Mouse (Mus musculus) thymus, adult 2 months (tissue): ENCODE results near the gene Zyg11a. TPM values are rescaled to one million over a fixed set of nuclear protein-coding genes. Genes with fewer than 3 reads are reported as not detected.

ENCODE experiments used
- DNase-seq: peaks from one replicate; pipeline ENCODE4 v3.0.0; 2021
- H3K27ac ChIP-seq: fragments of 200-500 bp; 2 replicates; pipeline ENCODE4 v1.5.1; 2012; ENCODE audit warnings: low read length, control low read depth; ENCODE audit not compliant: control insufficient read depth, insufficient read depth
- H3K27me3 ChIP-seq: fragments of 200-500 bp; 2 replicates; pipeline ENCODE4 v1.6.1; 2012; ENCODE audit warnings: mild to moderate bottlenecking, low read length, moderate library complexity, mixed read lengths; ENCODE audit not compliant: control insufficient read depth, insufficient read depth
- H3K36me3 ChIP-seq: fragments of 200-500 bp; 2 replicates; pipeline ENCODE4 v1.6.1; 2012; ENCODE audit warnings: mild to moderate bottlenecking, low read length, moderate library complexity; ENCODE audit not compliant: control insufficient read depth, insufficient read depth
- H3K4me1 ChIP-seq: fragments of 200-500 bp; replicated peaks from 2 replicates; pipeline ENCODE4 v1.6.1; 2012; ENCODE audit warnings: low read length; ENCODE audit not compliant: control insufficient read depth, insufficient read depth
- H3K4me3 ChIP-seq: fragments of 200-500 bp; 2 replicates; pipeline ENCODE4 v1.5.1; 2012; ENCODE audit warnings: mild to moderate bottlenecking, low read length, control low read depth, moderate library complexity; ENCODE audit not compliant: control insufficient read depth, insufficient read depth
- CTCF ChIP-seq: fragments of 200-500 bp; IDR thresholded peaks from 2 replicates; pipeline ENCODE4 v1.5.1; 2012; ENCODE audit warnings: mild to moderate bottlenecking, control low read depth, low read length, moderate library complexity, borderline replicate concordance; ENCODE audit not compliant: control insufficient read depth, poor library complexity, insufficient read depth; ENCODE audit errors: extremely low read depth
- POLR2A ChIP-seq: fragments of 200-500 bp; IDR thresholded peaks from 2 replicates; pipeline ENCODE4 v1.6.1; 2012; ENCODE audit warnings: mild to moderate bottlenecking, low read length, control low read depth, moderate library complexity; ENCODE audit not compliant: control insufficient read depth, poor library complexity, insufficient read depth; ENCODE audit errors: extremely low read depth
- WGBS: fragments of 180-500 bp; shearing (Covaris S2); methylation state at CpG from one replicate; pipeline ENCODE4 v1.1.7; 2018; 5-methylcytosine and 5-hydroxymethylcytosine counted together
- polyA plus RNA-seq: library from polyadenylated mRNA; depleted of rRNA; stranded (reverse); fragments of >200 nt; gene quantifications from 2 replicates; pipeline ENCODE4 v1.2.3, GENCODE M21; 2012

Gene Zyg11a
- polyA plus RNA-seq, 1 experiment: 0.24 TPM

- no peaks in the 10 kb centered on the region; the same call in 1 of the 2 replicates for H3K4me1 ChIP-seq
- no peak for DNase-seq
- H3K27ac ChIP-seq: no peak overlapping the region
- peaks cover 4% of the 10 kb centered on the region; the same call in 1 of the 2 replicates for H3K27me3 ChIP-seq
- 95% methylated on average over 5 of the region's 5 CpGs for WGBS
- no peak overlapping the region for H3K4me3 ChIP-seq
- no peak for TF ChIP-seq POLR2A
- TF ChIP-seq CTCF: no peak
- no peaks in the 10 kb centered on the region for H3K36me3 ChIP-seq
Observed at GRCm38 (mm10) chr4:108222507-108222906, 4.7 kb upstream of the Zyg11a start.

- peaks cover 4% of the 10 kb centered on the region; the same call in 1 of the 2 replicates for H3K27me3 ChIP-seq
- H3K27ac ChIP-seq: no peak overlapping the region
- 60% methylated on average over 9 of the region's 9 CpGs for WGBS
- H3K4me1 ChIP-seq: no peaks in the 10 kb centered on the region; the same call in 1 of the 2 replicates
- DNase-seq: no peak
- H3K4me3 ChIP-seq: no peak overlapping the region
- TF ChIP-seq CTCF (no peak), POLR2A (no peak)
- no peaks in the 10 kb centered on the region for H3K36me3 ChIP-seq
Observed at GRCm38 (mm10) chr4:108219019-108219418, 1.2 kb upstream of the Zyg11a start.

- peaks cover 4% of the 10 kb centered on the region; the same call in 1 of the 2 replicates for H3K27me3 ChIP-seq
- no peaks in the 10 kb centered on the region; the same call in 1 of the 2 replicates for H3K4me1 ChIP-seq
- H3K27ac ChIP-seq: no peak overlapping the region
- TF ChIP-seq CTCF (no peak), POLR2A (no peak)
- no peak for DNase-seq
- 98% methylated on average over 2 of the region's 2 CpGs for WGBS
- no peak overlapping the region for H3K4me3 ChIP-seq
- no peaks in the 10 kb centered on the region for H3K36me3 ChIP-seq
Observed at GRCm38 (mm10) chr4:108213023-108213422, 4.8 kb downstream of the Zyg11a start.

- no peaks in the 10 kb centered on the region for H3K27me3 ChIP-seq
- no peak for DNase-seq
- H3K27ac ChIP-seq: no peak overlapping the region
- WGBS: 95% methylated on average over 6 of the region's 6 CpGs
- no peaks in the 10 kb centered on the region for H3K36me3 ChIP-seq
- no peaks in the 10 kb centered on the region for H3K4me1 ChIP-seq
- no peak for TF ChIP-seq POLR2A
- TF ChIP-seq CTCF: no peak
- no peak overlapping the region for H3K4me3 ChIP-seq
Observed at GRCm38 (mm10) chr4:108204629-108205028, 13.2 kb downstream of the Zyg11a start.

GRCm38 (mm10) chr4:108199236-108199635, 18.6 kb downstream of the Zyg11a start:
- DNase-seq: no peak

GRCm38 (mm10) chr4:108196277-108196855, 21.5 kb downstream of the Zyg11a start:
- TF ChIP-seq CTCF (no peak), POLR2A (no peak)
- no peaks in the 10 kb centered on the region for H3K4me1 ChIP-seq
- H3K4me3 ChIP-seq: no peak overlapping the region
- no peak for DNase-seq
- H3K27ac ChIP-seq: no peak overlapping the region
- H3K36me3 ChIP-seq: no peaks in the 10 kb centered on the region
- 96% methylated on average over 6 of the region's 6 CpGs for WGBS
- H3K27me3 ChIP-seq: no peaks in the 10 kb centered on the region

More at GRCm38 (mm10) chr4:108199236-108199635, 18.6 kb downstream of the Zyg11a start:
- WGBS: 80% methylated on average over 2 of the region's 2 CpGs
- TF ChIP-seq POLR2A (no peak), CTCF (no peak)
- Histone ChIP-seq H3K27me3 (no peaks in the 10 kb centered on the region), H3K4me1 (no peaks in the 10 kb centered on the region), H3K4me3 (no peak overlapping the region), H3K27ac (no peak overlapping the region), H3K36me3 (no peaks in the 10 kb centered on the region)
